Mouse (Mus musculus): ENCODE data around the gene Rgs12.

- TF ChIP-seq CHD2 (IDR thresholded peaks at IDR 0.05; ENCODE audit: low read depth, low read length) (no peak), ZNF384 (IDR thresholded peaks at IDR 0.05; ENCODE audit: low read depth, low read length) (no peak), ZC3H11A (IDR thresholded peaks at IDR 0.05; ENCODE audit: borderline replicate concordance, low read depth, low read length) (no peak), HCFC1 (IDR thresholded peaks at IDR 0.05; ENCODE audit: borderline replicate concordance, insufficient read depth, low read length) (no peak)
Observed at GRCm38 (mm10) chr5:35011156-35011923, 62.1 kb downstream of the Rgs12 start.
